Mouse (Mus musculus) frontal cortex, postnatal 25 days (tissue): Measurements from ENCODE around the gene Cwc27.

Source experiments
- DNase-seq, 2 experiments: peaks; one replicate each; pipeline ENCODE4 v3.0.0; 2022; ENCODE audit warnings: low spot score in 2 of 2

Gene Cwc27

DNA sequence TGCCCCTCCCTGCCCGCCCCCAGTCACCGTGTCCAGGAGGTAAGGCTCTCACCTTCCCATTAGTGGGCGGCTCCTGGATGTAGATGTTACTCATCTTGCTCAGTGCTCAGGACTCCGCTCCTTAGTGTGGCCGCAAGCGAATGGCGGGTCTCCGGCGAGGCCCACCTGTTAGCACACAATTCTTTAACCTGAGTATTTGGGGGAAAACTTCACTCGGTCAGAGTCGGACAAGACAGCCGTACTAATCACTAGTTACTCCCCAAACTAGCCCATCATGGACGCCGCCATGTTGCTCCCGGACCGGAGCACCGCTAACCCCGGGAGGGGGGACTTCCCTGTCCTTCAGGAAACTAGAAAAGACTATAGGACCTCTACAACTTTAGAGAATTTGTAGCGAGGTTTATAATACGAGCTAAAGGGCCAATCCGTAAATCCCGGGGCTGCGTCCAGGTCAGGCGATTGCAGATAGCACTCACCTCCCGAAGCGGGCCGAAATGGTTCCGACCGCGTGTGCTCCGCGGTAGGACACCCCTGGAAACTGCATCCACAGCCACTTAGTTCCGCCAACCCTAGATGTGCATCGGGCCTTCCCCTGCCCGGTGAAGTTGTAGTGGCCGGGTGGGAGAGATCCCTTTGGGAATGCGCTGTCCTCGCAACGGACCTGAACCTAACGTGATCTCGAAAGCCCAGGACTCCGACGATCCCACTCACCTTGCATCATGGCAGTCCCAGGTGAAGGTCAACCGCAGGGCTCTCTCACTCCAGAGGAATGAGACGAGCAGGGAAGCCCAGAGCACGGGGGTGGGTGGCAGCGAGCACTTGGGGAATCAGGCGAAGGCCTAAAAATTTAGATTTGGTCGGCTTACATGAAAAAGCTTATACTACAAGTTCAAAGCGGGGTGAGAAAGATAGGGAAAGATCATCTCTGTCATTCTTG is at the start of gene Cwc27:
TSS of gene Cwc27 (minus strand) at position 508 of the 937 bp plus-strand sequence.
- peak; percentile 77 to 81 for DNase-seq

- DNase-seq: no peak
Observed at GRCm38 (mm10) chr13:104866726-104867125, 49.8 kb upstream of the Cwc27 start.

DNA sequence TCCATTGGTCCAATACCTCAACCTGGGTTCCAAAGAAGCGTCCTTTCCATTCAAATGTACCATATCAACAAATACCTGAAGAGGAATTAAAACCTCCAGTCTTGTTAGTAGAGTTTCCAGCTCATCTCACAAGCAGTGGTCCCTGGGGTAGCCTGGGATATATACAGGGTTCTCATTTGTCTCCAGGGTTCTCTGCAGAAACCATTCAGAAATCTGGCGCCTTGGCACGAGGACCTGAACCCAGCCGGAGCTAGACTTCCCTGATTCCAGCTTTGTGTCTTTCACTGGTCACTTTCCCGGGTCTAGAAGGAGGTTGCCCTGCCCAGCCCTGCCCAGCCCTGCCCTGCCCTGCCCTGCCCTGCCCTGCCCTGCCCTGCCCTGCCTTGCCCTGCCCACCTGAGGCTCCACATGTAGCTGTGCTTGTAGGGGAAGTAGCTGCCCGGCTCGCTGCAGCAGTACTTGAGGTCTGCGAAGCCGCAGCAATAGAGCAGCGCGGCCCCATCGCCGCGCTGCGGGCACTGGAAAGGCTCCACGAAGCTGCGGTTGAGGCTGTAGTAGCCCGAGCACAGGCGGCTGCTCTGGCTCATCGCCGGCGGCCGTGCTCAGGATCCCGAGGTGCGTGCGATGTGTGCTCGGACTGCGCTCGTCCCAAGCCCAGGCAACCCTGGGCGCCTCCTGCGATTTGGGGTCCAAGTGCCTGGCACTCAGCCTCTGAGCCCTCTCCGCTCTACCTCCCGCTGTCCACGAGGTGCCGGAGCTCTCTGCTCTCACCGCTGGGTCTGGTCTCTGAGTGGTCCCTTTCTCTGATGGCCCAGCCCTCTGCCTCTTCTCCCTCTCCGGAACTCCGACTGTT is 46.4 kb upstream of the Cwc27 start, which contains the start of gene Shisal2b:
TSS of gene Shisal2b (minus strand) at position 767 of the 853 bp plus-strand sequence.
- DNase-seq: peak in 1 of 2 experiments; percentile 2

- no peak for DNase-seq
Observed at GRCm38 (mm10) chr13:104853645-104854044, 36.7 kb upstream of the Cwc27 start.

DNA sequence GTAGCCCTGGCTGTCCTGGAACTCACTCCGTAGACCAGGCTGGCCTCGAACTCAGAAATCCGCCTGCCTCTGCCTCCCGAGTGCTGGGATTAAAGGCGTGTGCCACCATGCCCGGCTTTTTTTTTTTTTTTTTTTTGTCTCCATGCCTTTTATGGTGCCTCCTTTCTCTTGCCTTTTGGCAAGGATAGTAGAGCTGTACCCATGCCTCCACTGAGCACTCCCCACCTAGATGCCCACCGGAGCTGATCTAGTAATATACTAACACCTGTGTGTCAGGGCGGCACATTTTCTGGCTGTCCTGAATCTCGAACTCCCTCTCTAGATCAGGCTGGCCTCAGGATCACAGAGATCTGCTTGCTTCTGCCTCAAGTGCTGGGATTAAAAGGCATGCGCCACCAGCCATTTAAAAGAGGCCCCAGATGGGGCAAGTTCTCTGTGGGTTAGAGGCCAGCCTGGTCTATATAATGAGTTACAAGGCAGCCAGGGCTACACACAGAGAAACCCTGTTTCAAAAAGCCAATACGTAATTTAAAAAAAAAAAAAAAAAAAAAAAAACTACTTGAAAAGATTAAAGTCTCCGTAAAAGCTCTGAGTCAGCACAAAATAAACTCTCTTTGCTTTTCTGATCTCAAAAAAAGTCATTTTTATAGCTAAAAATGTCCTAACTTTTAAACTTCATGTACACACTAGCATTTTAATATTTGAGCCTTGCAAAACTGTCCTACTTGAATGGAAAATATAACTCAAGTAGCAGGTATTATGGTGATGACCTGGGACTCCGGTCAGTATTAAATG is 26.6 kb upstream of the Cwc27 start:
- DNase-seq: no peak

DNA sequence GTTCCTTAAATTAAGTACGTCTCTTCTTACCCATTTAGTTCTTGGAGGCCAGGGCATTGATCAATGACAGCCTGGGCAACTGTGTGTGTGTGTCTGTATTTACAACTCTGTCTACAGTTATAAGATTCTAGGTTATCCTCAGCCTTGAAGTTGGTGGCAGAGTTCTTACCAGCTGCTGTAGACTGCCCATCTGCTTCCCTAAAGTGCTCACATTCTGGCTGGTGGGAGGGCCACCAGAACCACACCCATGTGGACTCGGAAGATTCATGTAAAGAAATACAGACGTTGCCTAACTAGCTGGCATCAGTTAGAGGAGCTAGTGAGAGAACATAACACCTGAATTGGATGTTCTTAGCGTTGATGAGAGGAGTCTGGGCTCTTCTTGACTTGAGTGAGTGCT is 25.0 kb upstream of the Cwc27 start:
- DNase-seq: no peak

DNA sequence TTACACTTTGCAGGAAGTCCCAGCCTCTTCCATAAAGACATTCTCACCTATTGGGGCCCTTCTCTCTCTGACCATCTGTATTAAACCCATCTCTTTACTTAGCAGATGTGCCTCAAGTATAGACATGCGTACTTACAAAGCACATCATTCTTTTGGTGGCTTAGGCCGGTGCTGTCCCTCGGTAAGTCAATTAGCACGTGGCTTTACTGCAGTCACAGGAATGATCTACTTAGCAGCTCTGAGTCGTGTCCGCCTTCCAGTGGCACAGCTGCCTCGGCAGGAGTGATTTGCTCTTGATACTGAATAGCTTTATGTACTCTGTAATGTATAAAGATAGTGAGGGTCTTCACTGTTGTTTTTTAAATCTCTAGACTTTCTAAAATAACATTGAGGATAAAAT is 20.7 kb upstream of the Cwc27 start:
- DNase-seq: no peak

- DNase-seq: no peak
Observed at GRCm38 (mm10) chr13:104832811-104833210, 15.9 kb upstream of the Cwc27 start.

- DNase-seq: no peak
Observed at GRCm38 (mm10) chr13:104825470-104825869, 8.5 kb upstream of the Cwc27 start.

GRCm38 (mm10) chr13:104822411-104822838 is 5.5 kb upstream of the Cwc27 start:
- DNase-seq: no peak

GRCm38 (mm10) chr13:104821908-104822307 is 5.0 kb upstream of the Cwc27 start:
- no peak for DNase-seq

DNA sequence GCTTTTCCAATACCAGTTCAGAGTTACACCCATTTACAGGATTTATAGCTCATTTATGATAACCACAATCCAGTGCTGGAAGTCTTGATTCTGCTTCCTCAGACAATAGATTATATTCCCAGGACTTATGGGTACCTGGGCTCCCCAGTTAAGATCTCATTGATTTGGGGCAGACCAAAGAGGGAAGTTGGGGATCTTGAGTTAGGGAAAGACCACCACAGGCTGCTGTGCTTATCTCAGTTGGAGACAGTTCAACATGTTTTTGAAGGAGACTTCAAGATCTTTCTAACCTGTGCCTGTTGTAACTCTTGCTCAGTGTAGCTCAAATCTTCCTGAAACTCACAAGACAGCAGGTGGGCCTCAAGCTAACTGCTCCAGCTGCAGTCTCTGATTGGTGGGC is 4.2 kb upstream of the Cwc27 start:
- no peak for DNase-seq

GRCm38 (mm10) chr13:104817696-104818095 is 754 bp upstream of the Cwc27 start:
- DNase-seq: no peak

GRCm38 (mm10) chr13:104816270-104816634 is 690 bp downstream of the Cwc27 start:
- DNase-seq: no peak

DNA sequence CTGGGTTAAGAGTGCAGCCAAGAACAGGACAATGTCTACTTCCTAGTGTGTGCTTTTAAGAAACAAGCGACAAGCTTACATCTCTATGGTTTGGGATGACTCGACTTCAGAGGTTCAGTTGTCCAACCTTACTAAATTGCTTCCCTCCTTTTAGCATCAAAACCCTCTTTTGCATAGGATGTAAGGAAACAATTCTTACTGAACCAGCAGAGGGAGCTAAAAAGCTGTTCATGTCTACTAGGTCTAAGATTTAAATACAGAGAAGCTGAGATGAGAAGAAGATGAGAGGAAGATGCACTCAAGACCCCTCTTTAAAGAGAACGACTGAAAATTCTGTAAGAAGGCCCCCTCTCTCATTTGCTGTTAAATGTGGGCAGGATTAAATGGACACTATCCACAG is 11.3 kb downstream of the Cwc27 start:
- DNase-seq: no peak

DNA sequence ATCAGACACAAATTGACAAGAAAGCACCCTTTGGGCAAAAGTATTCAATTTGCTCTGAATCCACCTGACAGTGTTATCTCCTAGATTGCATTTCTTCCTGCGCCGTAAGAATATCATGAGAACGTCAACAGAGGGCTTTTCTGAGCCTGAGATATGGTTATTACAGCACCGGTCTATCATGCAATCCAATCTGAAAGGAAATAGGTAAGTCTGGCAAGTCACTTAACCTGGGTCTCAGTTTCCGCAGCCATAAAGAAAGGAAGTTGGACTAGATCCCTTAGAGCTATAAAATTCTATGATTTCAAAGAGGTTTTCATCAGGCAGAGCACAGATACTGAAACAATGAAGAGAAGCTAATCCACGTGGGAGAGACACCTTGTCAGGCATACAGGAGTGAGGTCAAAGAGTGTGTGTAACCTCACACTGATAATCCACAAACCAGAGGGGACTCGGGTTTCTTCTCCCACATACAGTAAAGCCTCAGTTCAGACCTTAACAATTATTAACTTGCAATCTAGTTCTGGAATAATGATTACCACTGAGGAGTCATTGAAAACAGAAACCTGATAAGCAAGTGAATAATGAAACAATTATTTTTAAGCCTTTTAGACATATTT is 17.3 kb downstream of the Cwc27 start:
- no peak for DNase-seq

- DNase-seq: no peak
Observed at GRCm38 (mm10) chr13:104799067-104799466, 17.9 kb downstream of the Cwc27 start.

GRCm38 (mm10) chr13:104794421-104794820 is 22.5 kb downstream of the Cwc27 start:
- DNase-seq: no peak

- no peak for DNase-seq
Observed at GRCm38 (mm10) chr13:104792184-104792583, 24.8 kb downstream of the Cwc27 start, which contains the start of gene Srek1ip1. Srek1ip1 (plus strand) TSS chr13:104792484.

DNA sequence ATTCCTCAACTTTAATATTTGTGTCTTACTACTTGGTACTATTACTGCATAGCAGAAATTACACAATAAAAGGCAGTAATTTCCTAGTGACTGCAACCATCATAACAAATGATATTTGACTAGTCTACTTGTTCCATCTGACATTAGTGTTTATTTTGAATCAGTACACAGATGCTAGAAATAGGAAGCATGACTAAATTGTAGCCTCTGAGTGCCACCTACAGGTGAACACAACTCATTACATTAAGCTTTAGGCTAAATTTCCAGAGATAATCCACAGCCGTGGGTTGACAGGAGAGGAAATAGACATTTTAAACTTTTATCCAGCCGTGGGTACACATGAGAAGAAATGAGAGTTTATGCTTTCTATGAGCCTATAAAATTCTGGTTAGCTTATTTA is 27.3 kb downstream of the Cwc27 start:
- DNase-seq: no peak

DNA sequence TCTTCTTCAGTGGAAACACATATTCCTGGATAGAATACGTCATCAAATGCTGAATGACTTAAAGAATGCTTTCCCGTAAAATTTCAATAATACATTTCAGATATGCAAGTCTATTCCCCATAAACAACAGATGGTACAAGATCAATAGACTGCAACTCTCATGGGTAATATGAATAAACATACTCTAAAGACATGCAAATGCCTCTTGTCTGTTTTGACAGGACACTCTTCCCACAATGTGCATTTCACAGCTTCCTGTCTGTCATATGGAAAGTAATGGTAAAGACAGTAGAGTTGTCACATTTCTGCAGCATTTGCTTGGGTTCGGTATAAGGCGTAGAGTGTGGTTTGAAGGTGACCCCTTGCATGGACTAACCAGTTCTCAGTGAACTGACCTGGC is 29.7 kb downstream of the Cwc27 start:
- DNase-seq: no peak
